Mouse (Mus musculus): ENCODE measurements around the gene Fgb. TPM values are rescaled to one million over a fixed set of nuclear protein-coding genes. Genes with fewer than 3 reads are reported as not detected.

Gene Fgb
- total RNA-seq, 2 experiments from 2014 or later = not detected

GRCm38 (mm10) chr3:83020387-83020786 is 29.3 kb downstream of the Fgb start:
- Histone ChIP-seq H3K27ac (no peak overlapping the region), H3K4me3 (no peak overlapping the region)
- no peak for TF ChIP-seq CTCF (conservative IDR thresholded peaks at IDR 0.05)
- no peak for DNase-seq (ENCODE audit: low spot score in 2 of 2)

DNA sequence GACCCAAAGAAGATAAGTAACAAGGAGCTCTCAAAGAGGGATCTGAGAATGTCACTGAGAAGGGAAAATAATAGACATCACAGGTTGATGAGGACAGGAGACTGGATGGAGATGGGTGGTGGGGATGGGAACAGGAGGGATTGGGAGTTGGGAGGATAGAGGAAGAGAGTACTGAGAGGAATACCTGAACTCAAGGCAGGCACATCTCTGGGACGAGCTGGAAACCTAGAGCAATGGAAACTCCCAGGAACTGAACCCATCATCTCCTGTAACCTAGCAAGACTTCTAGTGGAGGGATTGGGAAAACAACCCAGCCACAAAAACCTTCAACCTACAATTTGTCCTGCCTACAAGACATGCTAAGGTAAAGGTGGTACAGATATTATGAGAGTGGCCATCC is 33.4 kb downstream of the Fgb start:
- H3K4me3 ChIP-seq = no peak overlapping the region
- no peak overlapping the region for H3K27ac ChIP-seq
- DNase-seq (ENCODE audit: low spot score in 2 of 2) = no peak
- TF ChIP-seq CTCF (conservative IDR thresholded peaks at IDR 0.05) = no peak

DNA sequence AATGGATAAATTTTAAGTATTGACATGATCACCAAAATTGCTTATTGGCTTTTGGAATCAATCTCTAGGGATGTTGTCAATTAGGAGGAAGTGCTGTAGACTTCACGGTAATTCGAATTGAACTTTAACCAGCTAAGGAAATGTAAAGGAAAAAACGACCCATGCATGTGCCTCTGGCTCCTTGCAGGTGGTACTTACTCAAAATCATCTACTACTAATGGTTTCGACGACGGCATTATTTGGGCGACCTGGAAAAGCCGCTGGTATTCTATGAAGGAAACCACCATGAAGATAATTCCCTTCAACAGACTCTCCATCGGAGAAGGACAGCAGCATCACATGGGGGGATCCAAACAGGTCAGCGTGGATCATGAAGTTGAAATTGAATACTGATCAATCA is 35.7 kb downstream of the Fgb start:
- no peak for TF ChIP-seq CTCF (conservative IDR thresholded peaks at IDR 0.05)
- no peak for DNase-seq (ENCODE audit: low spot score in 2 of 2)
- Histone ChIP-seq H3K27ac (no peak overlapping the region), H3K4me3 (no peak overlapping the region)

- TF ChIP-seq CTCF (conservative IDR thresholded peaks at IDR 0.05) = no peak
- Histone ChIP-seq H3K27ac (no peak overlapping the region), H3K4me3 (no peak overlapping the region)
- no peak for DNase-seq (ENCODE audit: low spot score in 2 of 2)
Measured at GRCm38 (mm10) chr3:83012636-83013035, 37.0 kb downstream of the Fgb start.

DNA sequence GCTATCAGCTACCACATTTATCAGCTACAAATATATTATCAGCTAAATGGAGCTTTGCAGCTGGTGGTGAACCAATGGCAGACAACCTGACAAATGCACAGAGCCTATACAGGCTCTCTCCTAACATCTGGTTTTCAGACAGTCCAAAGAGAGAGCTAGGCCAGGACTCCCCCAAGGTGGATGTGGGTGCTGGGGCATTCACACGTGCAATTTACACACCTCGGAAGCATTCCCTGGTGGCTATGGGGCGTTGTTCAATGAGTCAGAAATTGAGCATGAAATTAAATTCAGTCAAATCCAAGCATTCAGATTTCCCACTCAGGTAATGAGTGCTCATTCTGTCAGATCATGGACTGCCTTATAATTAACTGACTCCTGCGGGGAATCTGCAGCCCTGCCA is 38.1 kb downstream of the Fgb start:
- H3K4me3 ChIP-seq = no peak overlapping the region
- TF ChIP-seq CTCF (conservative IDR thresholded peaks at IDR 0.05) = no peak
- peak overlapping the region; percentile 46; the same call in 1 of the 2 replicates for H3K27ac ChIP-seq
- no peak for DNase-seq (ENCODE audit: low spot score in 2 of 2)

- TF ChIP-seq CTCF (conservative IDR thresholded peaks at IDR 0.05) = no peak
- DNase-seq (ENCODE audit: low spot score in 2 of 2) = no peak
- Histone ChIP-seq H3K27ac (peak overlapping the region; percentile 46; the same call in 1 of the 2 replicates), H3K4me3 (no peak overlapping the region)
Measured at GRCm38 (mm10) chr3:83011136-83011535, 38.5 kb downstream of the Fgb start.

DNA sequence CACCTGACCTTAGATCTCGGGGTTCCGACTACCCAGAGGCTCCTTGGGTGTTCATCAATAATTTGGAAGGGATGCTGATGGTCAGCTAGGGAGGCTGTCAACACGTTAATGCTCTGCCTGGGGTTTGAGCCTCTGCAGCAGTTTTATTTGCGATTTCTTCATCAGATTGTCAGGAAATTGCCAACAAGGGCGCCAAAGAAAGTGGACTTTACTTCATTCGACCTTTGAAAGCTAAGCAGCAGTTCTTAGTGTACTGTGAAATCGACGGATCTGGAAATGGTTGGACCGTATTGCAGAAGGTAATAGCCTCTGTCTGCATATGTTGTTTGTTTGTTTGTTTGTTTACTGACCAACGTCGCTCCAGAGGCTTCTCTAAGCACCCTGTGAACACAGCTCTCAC is 39.4 kb downstream of the Fgb start:
- no peak overlapping the region for H3K27ac ChIP-seq
- no peak for TF ChIP-seq CTCF (conservative IDR thresholded peaks at IDR 0.05)
- H3K4me3 ChIP-seq = no peak overlapping the region
- DNase-seq (ENCODE audit: low spot score in 2 of 2) = no peak

GRCm38 (mm10) chr3:83007557-83007956 is 42.1 kb downstream of the Fgb start, which contains the start of gene Fgg:
Gene Fgg (plus strand): TSS chr3:83007724.
- Histone ChIP-seq H3K4me3 (no peak within 1 kb of the TSS), H3K27ac (no peak within 1 kb of the TSS)
- no peak for TF ChIP-seq CTCF (conservative IDR thresholded peaks at IDR 0.05)
- no peak for DNase-seq (ENCODE audit: low spot score in 2 of 2)

DNA sequence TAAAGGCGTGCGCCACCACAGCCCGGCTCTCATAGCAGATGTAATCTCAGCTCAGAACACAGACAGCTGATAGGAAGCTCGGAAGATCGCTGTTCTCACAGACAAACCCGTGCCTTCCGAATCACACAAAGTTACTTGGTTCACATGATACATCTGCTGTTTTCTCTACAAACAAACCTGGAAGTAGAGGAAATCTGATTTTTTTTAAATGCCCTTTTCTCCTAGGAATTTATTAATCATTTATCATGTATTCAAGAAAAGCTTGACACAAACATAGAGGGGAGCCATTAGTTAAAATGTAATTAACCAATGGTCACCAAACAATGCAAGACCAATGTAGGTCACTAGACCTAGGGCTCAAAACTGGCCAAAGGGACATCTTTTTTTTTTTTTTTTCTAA is 44.9 kb downstream of the Fgb start:
- DNase-seq (ENCODE audit: low spot score in 2 of 2) = no peak
- H3K27ac ChIP-seq = no peak overlapping the region
- TF ChIP-seq CTCF (conservative IDR thresholded peaks at IDR 0.05) = no peak
- H3K4me3 ChIP-seq = no peak overlapping the region

- TF ChIP-seq CTCF (conservative IDR thresholded peaks at IDR 0.05) = no peak
- DNase-seq (ENCODE audit: low spot score in 2 of 2) = no peak
- H3K27ac ChIP-seq = no peak overlapping the region
- H3K4me3 ChIP-seq = no peak overlapping the region
Measured at GRCm38 (mm10) chr3:83003068-83003467, 46.6 kb downstream of the Fgb start.

DNA sequence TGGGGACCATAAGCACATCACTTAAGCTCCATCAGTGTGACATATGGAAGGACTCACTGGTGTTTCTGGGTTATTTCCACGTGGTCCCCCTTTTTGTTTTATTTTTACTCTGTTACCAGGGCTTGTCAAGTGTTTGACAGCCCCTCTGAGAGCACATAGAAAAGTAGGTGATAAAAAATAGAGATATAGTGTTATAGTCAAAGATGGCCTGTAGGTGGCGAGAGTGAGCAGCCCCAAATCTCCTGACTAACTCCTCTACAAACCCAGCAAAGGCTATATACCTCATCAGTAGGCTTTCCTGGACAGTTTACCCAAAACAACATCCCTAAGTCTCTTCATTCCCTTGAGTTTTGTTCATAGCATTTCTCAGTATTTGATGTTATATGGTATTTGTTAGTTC is 47.5 kb downstream of the Fgb start:
- Histone ChIP-seq H3K4me3 (no peak overlapping the region), H3K27ac (no peak overlapping the region)
- peak; percentile 25 to 41 for DNase-seq (ENCODE audit: low spot score in 2 of 2)
- TF ChIP-seq CTCF (conservative IDR thresholded peaks at IDR 0.05) = peak; percentile 95

GRCm38 (mm10) chr3:82999995-83000394 is 49.7 kb downstream of the Fgb start:
- no peak for TF ChIP-seq CTCF (conservative IDR thresholded peaks at IDR 0.05)
- Histone ChIP-seq H3K27ac (no peak overlapping the region), H3K4me3 (no peak overlapping the region)
- DNase-seq (ENCODE audit: low spot score in 2 of 2) = no peak

DNA sequence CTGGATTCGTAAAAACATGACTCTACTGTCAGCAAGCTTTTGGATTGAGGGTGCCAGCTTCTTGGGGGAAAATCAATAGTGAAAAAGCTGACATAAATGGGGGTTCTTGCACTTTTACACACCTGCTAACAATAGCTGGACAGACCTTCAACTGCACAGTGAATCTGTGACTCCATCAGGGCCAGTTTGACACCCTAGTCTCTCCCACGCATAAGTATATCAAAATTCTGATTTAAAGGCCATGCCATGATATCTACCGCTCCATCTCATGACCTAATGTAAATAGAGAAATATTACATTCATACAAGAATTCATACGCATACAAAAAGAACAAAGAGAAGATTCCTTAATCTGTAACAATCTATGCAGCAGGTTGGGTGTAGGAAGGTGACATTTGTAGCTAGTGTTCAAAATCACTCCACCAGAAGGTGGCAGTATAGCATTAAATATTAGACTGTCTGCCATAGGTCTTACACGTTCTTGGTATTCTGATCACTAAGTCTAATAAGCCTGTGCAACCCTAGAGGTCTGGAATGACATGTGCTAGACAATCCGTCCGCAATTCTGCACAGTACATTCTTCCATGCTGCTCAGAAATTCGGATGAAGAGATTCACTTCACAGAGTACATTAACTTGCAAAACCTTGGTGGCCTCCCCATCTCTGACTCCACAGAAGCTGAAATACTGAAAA is 50.7 kb downstream of the Fgb start:
- TF ChIP-seq CTCF (conservative IDR thresholded peaks at IDR 0.05) = peak; percentile 90

DNA sequence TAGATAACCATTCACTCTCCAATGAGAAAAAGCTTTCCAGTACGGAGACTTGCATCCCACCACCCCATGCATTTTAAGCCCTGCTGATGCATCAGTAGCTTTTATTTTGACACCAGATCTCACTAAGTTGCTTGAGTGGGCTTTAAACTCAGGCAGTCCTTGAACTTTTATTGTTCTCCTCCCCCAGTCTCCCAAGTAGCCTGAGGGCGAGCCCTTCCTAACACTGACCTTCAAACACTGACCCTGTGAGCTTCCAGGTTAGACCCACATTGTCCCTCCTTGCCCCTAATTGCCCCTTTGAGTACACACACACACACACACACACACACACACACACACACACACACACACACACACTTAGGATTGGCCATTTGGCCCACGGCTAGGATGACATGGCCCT is 53.0 kb downstream of the Fgb start:
- DNase-seq (ENCODE audit: low spot score in 2 of 2) = no peak
- Histone ChIP-seq H3K27ac (no peak overlapping the region), H3K4me3 (no peak overlapping the region)
- no peak for TF ChIP-seq CTCF (conservative IDR thresholded peaks at IDR 0.05)

More for the DNA sequence above, 50.7 kb downstream of the Fgb start:
- DNase-seq (ENCODE audit: low spot score in 2 of 2) = peak; percentile 68 to 77
- Histone ChIP-seq H3K27ac (no peak overlapping the region), H3K4me3 (no peak overlapping the region)

Data from layer of hippocampus, adult 2 months (tissue).